Mouse (Mus musculus) CD8-positive naive resting alpha-beta T cell, adult 2 months (primary cell): ENCODE data around the gene Pitpnm2.
A peak's percentile ranks its signal among the peaks of the same experiment; 100 is the strongest.

Source experiments
- DNase-seq, 2 experiments: peaks; one replicate each; pipeline ENCODE4 v3.0.0; 2022; ENCODE audit warnings: low read depth in 2 of 2, low spot score in 2 of 2

The Pitpnm2 gene

DNA sequence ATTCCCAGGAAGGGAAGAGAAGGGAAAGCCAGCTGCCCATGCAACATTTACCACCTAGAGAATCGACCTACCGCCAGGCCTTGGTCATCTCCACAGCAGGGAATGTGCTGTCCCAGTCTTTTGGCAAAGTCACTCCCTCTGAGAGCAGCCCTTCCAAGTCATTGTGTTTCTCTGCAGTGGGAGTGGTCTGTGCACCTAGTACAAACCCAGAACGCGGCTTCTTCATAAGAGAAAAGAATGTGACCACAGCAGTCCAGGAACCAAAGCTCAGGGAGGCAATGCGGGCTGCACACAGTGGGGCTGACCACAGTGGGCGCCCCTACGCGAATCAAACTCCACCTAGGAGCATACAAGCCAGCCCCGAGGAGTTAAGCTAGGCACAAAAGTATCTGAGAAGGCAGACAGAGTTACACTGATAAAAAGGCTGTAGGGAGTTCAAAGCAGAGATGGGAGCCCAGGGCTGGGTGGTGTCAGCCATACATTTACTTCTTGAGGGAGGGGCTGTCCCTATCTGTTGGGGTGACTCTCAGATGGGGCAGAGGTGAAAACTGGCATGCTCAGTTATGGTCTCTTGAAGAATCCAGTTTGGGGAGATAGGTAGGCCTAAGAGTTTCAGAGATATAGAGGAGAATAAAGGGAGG lies 1.5 kb downstream of the Pitpnm2 start:
- no peak for DNase-seq

DNA sequence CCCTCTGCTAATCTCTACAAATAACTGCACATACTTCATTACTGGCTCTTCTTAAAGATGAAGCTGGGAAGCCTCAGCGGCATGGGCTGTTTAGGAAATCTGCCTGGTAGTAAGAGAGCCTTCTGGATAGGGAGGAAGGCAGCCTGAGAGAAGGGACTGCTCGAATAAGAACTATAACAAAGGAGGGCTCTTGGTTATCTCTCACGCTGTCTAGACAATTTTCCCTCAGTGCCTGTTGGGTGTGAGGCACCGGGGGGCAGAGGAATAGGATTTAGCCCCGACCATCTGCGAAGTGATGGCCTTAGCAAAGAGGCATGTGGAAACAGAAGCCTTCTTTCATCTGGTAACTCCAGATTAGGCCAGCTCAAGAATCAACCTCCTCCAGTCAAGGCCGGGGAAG lies 2.3 kb downstream of the Pitpnm2 start:
- no peak for DNase-seq

- DNase-seq, result no peak
These were observed 4.7 kb downstream of the Pitpnm2 start for GRCm38 (mm10) chr5:124244885-124245284.

DNA sequence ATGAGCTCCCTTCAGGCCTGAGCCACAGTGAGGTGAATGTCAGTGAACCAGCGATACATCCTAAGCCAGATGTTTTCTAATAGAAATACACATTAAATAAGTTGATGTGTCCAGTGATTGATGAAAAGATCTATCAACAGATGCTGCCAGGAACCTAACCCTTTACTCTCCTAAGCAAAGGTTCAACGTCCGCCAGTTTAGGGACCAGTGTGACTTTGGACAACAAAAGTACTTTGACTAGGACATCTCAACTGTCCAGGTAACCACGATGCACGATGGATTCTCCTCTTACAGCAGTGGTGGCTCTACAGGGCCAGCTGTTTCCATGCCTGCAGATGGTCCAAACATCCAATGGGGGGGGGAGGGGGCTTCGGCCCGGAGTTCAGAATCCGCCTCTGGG lies 5.1 kb downstream of the Pitpnm2 start:
- DNase-seq, result no peak

- DNase-seq, result no peak
These were observed 6.2 kb downstream of the Pitpnm2 start for GRCm38 (mm10) chr5:124243236-124243901.

DNA sequence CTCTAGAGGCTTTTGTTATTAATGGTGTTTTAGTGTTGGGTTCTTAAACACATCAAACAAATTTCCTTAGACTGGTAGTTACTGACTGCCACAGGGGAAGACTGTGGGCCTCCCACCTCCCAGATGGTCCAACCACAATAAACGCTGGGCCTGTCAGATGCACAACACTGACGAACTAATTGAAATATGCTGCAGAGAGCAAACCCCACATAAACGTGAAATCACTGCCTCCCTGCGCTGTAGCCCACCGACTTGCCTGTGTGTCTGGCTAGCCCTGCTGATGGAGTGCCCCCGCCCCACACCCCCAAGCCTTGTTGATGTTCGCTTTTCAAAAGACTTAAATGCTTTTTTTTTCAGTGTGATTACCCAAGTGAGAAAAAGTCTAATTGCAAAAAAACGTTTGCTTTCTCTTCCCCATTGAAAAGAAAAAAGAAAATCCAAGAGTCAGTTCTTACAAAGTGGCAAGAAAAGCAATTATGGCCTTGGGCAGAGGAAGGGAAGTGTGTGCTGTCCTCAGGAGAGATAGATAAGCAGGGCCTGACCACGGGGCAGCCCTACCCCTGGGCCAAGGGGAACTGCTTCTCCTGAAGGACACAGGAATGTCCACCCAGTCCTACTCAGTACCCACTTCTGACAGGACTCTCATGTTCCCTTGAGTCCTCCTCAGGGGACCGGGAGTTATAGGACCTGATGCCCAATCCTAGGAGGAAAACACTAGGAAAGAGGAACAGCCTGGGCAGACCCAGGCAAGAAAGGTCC lies 7.7 kb downstream of the Pitpnm2 start:
- no peak for DNase-seq

DNA sequence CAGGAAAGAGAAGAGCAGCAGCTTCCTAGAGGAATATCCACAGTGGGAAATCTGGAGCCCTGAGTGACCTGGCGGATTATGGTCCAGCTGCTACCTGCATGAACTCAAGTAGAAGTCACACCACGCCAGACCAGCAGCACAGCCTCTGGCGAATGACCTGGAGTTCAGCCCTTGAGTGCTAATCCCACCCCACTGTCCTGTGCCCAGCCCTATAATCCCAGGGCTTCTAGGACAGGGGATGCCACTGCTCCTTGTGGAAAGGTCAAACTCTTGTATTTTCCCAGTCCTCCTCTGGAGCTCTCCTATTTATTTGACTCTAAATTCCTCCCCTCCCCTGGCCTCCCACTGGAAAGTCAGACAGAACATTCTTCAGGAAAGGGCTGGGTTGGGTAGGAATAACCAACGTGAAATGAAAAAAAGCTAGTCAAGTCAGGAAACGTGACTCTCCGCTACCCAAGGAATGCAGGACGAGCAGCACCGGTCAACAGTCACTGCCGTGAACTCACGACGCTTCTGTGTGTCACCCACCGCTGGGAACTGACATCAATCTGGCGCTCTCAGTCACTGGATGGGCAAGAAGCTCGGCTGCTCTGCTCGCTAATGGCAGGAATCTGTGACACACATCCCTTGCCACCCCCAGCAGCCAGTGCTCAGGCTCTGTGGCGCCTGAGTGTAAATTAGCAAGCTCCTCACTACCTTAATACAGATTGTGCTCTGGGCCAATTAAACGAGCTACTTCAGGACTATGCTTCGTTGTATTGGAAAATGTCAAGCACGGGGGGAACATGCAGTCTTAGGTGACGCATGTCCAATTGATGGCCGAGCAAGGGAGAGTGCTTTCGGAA lies 8.5 kb downstream of the Pitpnm2 start:
- DNase-seq, result no peak

DNA sequence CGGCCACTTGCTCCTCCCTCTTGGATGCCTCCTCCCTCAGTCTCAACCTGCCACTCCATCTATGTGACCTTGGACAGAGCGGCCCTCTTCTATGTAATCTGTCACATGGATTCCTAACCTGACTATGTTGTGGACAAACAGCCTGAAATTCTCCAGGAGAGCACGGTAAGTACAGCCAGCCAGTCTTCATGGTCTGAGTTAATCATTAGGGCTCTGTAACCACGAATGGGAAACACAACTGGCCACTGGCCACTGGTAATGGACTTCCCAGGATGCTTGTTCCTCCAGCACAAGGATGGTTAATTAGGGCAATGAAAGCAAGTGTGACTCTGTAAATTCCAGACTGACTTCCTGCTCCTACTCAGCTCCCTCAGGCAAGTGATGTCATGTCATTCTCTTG lies 13.4 kb downstream of the Pitpnm2 start:
- DNase-seq, result no peak

GRCm38 (mm10) chr5:124234778-124235177 lies 14.8 kb downstream of the Pitpnm2 start:
- no peak for DNase-seq

DNA sequence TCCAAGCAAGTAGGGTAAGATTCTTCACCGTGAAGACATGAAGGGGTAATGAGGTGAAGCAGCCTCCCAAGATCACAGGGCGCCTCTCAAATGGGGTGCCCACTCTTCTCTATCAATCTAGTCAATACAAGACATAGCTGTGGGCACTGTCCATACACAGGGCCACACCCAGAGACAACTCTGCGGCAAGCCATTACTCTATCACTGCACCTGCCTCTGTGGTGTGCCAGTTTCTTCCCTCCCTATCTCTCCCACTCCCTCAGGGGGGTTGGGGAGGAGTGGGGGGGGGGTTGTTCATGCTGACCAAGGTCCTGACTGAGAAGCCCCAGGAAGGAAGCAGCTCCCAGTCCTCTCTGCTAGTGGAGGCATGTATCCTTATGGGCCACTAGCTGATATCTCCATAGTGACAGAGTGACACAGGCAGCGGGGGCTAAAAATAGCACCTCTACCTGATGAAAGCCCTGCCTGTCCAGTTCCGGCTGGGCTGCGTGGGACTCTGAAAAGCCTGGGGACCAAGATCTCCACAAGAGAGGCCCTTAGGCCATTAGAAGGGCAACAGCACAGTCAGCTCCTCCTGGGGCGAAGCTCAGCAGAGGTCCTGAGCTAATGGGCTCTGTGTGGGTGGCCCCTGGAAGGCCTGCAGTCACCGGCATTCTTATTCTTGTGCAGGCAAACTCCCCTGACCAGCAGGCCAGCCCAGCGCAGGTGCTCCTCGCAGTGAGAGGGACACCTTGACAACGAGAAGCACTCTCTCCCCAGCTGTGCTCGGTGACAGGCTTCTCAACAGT lies 15.5 kb downstream of the Pitpnm2 start:
- no peak for DNase-seq

DNA sequence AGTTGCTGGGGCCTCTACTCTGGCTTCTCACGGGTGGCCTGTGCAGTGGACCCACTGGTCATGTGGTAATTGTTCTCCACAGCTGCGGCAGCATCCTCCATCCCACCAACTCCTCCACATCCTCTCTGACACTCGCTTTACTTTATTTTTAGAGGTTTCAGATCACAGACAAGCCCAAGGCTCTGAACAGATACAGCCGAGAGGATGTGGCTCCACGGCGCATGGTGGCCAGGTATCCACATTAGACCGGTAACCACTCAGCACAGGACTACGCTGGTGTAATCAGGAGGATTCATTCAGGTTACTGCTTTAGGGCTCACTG lies 16.5 kb downstream of the Pitpnm2 start:
- peak in 1 of 2 experiments; percentile 40 for DNase-seq

- DNase-seq, result no peak
These were observed 17.0 kb downstream of the Pitpnm2 start for GRCm38 (mm10) chr5:124232360-124233143.

DNA sequence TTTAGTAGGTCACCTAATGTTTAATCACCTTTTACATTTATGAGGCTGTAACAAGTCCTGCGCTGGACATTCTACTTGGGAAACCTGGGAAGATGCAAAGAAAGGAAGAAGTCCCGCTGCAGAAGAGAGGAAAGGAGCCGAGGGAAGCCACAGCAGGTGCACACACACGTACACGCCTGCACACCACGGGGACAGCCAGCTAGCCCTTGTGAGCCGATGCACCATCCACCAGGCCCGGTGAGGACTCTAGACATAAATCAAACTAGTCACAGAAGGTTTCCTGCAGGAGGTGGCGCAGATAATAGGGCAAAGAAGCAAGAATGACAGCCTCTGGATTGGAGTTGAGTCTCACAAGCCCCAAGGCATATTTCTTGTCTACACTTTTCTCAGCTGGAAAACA lies 19.1 kb downstream of the Pitpnm2 start:
- no peak for DNase-seq

- DNase-seq, result no peak
These were observed 22.4 kb downstream of the Pitpnm2 start for GRCm38 (mm10) chr5:124227193-124227592.

GRCm38 (mm10) chr5:124226494-124226893 lies 23.1 kb downstream of the Pitpnm2 start:
- no peak for DNase-seq

GRCm38 (mm10) chr5:124225891-124226290 lies 23.7 kb downstream of the Pitpnm2 start:
- no peak for DNase-seq

DNA sequence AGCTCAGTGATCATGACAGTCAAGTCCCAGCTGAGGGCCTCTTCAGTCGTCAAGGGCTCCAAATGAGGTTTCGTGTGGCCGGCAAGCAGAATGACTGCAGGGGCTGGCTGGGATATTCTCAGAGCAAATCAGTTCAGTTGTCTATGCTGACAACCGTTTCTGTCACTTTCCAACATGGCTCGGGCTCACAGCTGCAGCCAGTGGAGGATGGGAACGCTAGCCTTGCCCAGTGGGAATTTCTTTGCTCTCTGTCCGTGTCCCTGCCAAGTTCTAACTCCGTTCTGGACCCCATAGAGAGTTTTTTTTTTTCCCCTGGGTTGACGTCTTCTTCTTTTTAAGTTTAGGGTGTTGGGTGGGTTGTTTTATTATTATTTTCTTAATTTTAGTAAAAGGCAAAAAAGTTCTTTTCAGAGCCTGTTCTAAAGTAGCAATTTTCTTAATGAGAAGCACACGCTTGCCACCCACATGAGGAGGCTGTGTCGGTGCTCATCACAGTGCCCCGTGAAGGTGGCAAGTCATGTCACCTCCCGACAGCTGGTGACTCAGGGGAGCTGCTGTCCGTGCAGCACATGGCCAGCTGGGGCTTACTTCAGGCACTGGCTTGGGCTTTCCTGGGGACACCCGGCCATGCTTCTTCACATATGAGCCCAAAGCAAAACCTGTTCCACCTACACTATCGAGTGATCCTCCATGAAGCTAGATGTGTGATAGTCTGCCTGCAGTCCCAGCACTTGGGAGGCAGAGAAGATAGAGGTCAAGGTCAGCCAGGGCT lies 25.1 kb downstream of the Pitpnm2 start:
- no peak for DNase-seq

GRCm38 (mm10) chr5:124223574-124223973 lies 26.0 kb downstream of the Pitpnm2 start:
- no peak for DNase-seq

DNA sequence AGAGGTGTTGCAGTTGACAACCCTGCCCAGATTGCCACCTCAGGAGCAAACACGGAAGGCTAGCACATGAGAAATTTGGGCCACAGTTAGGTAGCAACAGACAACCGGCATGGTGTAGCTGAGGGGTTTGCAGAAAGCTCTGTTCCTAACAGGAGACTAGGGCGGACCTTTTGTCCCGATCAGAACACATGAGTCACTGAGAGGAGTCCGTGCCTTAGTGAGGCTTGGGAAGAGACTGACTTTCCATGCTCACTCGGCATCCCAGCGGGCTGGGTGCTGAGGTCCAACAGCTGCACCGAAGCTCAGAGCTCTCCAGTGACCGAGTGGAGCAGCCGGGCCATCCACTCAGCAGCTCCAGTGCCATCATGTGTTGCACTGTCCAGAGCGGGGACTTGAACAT lies 26.9 kb downstream of the Pitpnm2 start:
- DNase-seq, result no peak
